Mouse (Mus musculus): Measurements from ENCODE around the gene Nr4a1. TPM values are rescaled to one million over a fixed set of nuclear protein-coding genes. Genes with fewer than 3 reads are reported as not detected.

Gene Nr4a1
- total and polyA plus RNA-seq, 2 experiments from 2014 or later = 8.6 to 56.0 TPM

DNA sequence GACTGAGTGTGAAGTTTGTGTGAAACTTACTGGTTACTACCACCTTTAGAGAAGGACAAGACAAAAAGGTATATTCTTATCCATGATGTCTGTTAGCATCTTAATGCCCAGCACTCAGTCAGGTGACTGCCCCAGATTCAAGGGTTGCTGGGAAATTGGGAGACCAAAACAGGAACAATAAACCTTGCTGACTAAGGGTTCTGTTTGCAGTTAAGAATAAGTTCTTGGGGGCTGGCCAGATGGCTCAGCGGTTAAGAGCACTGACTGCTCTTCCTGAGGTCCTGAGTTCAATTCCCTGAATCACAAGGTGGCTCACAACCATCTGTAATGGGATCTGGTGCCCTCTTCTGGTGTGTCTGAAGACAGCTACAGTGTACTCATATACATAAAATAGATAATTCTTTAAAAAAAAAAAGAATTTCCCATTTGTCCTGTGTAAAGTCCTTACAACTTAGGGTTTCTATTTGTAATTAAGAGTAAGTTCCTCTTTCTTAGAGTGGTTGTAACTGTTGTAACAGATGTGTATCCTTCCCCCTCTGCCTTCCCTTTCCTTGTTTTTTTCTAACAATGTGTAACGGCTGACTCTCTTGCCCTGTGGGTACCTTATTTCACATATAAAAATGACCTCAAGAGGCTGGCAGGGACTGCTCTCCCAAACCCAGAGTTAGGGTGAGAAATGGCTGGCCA lies 63.9 kb downstream of the Nr4a1 start:
- Histone ChIP-seq H3K4me3 (ENCODE audit: low read depth, low read length) (no peak overlapping the region), H3K9me3 (replicated peaks; ENCODE audit: control insufficient read depth, low read length) (no peaks in the 10 kb centered on the region), H3K27me3 (ENCODE audit: control insufficient read depth, insufficient read depth, low read length) (no peaks in the 10 kb centered on the region), H3K36me3 (replicated peaks; ENCODE audit: control insufficient read depth, insufficient read depth, low read length) (no peaks in the 10 kb centered on the region), H3K4me1 (ENCODE audit: control insufficient read depth, insufficient read depth) (peaks cover 17% of the 10 kb centered on the region; the same call in 1 of the 2 replicates), H3K4me2 (ENCODE audit: low read depth, low read length) (no peak overlapping the region), H3K9ac (replicated peaks; ENCODE audit: low read depth, low read length) (no peak overlapping the region), H3K27ac (ENCODE audit: low read depth) (no peak overlapping the region)
- no peak for DNase-seq (ENCODE audit: low spot score)
- no peak for ATAC-seq (ENCODE audit: insufficient read depth, low read depth)
- WGBS = 68% methylated on average over 2 of the region's 2 CpGs
- no peak for TF ChIP-seq CTCF (IDR thresholded peaks at IDR 0.05; ENCODE audit: low read depth)

DNA sequence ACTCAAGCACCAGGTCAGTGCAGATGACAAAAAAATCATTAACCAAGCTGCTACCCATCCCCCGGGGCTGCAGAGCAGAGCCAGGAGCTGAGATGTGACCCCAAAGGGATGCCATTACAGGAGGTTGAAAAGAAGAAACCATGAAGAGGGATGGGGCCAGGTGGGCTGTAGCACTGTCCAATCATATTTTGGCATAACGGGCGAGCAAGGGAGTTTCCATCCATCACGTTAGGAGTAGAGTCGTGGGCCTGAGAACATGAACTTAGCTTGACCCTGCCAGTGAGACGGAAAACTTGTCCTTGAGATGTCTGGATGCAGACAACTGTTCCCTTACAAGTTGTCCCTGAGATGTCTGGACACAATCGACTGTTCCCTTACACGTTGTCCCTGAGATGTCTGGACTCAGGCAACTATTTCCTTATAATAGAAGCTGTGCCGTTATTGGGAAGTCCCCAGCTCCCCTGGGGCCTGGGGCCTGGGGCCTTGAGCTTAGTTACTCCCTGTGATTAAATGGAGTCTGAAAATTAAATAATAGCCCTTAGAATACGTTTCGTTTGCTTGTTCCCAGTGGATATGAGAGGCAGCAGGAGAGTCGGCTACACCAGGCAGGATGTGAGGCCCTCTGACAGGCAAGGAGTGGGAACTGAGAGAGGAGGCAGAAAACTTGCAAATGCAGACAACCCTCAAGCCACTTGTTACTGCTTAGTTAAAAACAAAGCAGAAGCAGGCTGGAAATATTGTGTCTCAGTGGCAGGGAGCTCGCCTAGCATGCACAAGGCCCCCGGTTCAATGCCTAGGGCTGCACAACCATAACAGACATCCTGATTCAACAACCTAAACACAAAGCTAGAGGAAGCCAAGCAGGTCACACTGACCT lies 65.1 kb downstream of the Nr4a1 start:
- no peak for DNase-seq (ENCODE audit: low spot score)
- Histone ChIP-seq H3K4me1 (ENCODE audit: control insufficient read depth, insufficient read depth) (peaks cover 17% of the 10 kb centered on the region; the same call in 1 of the 2 replicates), H3K27ac (ENCODE audit: low read depth) (peak overlapping the region; percentile 70)

DNA sequence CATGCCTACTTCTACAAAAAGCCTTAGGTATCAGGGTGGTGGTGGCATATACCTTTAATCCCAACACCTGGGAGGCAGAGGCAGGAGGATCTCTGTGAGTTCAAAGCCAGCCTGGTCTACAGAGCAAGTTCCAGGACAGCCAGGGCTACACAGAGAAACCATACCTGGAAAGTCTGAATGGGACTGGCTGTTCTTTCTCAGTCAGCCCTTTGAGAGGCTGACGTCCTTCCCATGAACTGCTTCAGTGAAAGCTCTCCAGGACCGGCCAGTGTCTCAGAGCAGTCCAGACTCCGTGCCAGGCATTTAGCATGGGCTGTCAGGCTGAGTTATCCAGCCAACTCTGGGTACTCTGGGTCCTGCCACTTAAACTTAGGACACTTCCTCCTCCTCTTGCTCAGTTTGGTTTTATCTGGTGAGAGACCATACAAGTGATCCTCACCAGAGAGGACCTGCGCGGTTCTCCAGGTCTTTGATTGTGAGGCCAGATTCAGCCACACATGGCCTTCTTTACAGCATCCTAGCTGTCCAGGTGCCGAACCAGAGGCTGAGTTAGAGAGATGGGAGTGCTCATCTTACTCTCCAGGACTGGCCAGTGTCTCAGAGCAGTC lies 66.0 kb downstream of the Nr4a1 start:
- Histone ChIP-seq H3K9ac (replicated peaks; ENCODE audit: low read depth, low read length) (no peak overlapping the region), H3K36me3 (replicated peaks; ENCODE audit: control insufficient read depth, insufficient read depth, low read length) (no peaks in the 10 kb centered on the region), H3K27ac (ENCODE audit: low read depth) (peak overlapping the region; percentile 70), H3K4me2 (ENCODE audit: low read depth, low read length) (no peak overlapping the region), H3K4me3 (ENCODE audit: low read depth, low read length) (no peak overlapping the region), H3K27me3 (ENCODE audit: control insufficient read depth, insufficient read depth, low read length) (no peaks in the 10 kb centered on the region), H3K9me3 (replicated peaks; ENCODE audit: control insufficient read depth, low read length) (no peaks in the 10 kb centered on the region), H3K4me1 (ENCODE audit: control insufficient read depth, insufficient read depth) (peaks cover 17% of the 10 kb centered on the region; the same call in 1 of the 2 replicates)
- DNase-seq (ENCODE audit: low spot score) (no peak), ATAC-seq (ENCODE audit: insufficient read depth, low read depth) (no peak)
- TF ChIP-seq CTCF (IDR thresholded peaks at IDR 0.05; ENCODE audit: low read depth) = no peak
- 59% methylated on average over 6 of the region's 6 CpGs for WGBS

More for the DNA sequence above, 65.1 kb downstream of the Nr4a1 start:
- Histone ChIP-seq H3K27me3 (ENCODE audit: control insufficient read depth, insufficient read depth, low read length) (no peaks in the 10 kb centered on the region), H3K4me2 (ENCODE audit: low read depth, low read length) (no peak overlapping the region), H3K9me3 (replicated peaks; ENCODE audit: control insufficient read depth, low read length) (no peaks in the 10 kb centered on the region), H3K4me3 (ENCODE audit: low read depth, low read length) (no peak overlapping the region), H3K36me3 (replicated peaks; ENCODE audit: control insufficient read depth, insufficient read depth, low read length) (no peaks in the 10 kb centered on the region), H3K9ac (replicated peaks; ENCODE audit: low read depth, low read length) (no peak overlapping the region)
- no peak for ATAC-seq (ENCODE audit: insufficient read depth, low read depth)
- TF ChIP-seq CTCF (IDR thresholded peaks at IDR 0.05; ENCODE audit: low read depth) = no peak
- TF ChIP-seq EP300 (IDR thresholded peaks at IDR 0.05; ENCODE audit: low read depth) = no peak
- WGBS = 55% methylated on average over 14 of the region's 14 CpGs

DNA sequence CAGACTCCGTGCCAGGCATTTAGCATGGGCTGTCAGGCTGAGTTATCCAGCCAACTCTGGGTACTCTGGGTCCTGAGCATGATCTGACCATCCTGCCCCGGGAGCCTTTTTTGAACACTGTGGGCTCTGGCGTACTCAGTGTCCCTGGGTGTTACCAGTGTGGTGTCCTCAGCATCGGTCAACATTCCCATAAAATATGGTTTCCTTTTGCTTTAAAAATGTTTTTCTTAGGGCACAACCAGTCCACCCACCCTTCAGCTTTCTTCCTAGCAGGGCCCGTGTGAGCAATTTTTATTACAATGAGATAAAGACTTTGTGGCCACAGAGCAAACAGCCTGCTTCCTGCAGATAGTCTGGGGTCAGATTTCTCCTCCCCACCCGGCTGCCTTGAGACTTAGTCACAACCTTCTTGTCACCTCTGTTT lies 66.6 kb downstream of the Nr4a1 start:
- ATAC-seq (ENCODE audit: insufficient read depth, low read depth) (peak; percentile 20), DNase-seq (ENCODE audit: low spot score) (no peak)
- WGBS = 48% methylated on average over 6 of the region's 6 CpGs
- H3K27me3 ChIP-seq (ENCODE audit: control insufficient read depth, insufficient read depth, low read length) = no peaks in the 10 kb centered on the region
- TF ChIP-seq EP300 (IDR thresholded peaks at IDR 0.05; ENCODE audit: low read depth) (peak; percentile 86), CTCF (IDR thresholded peaks at IDR 0.05; ENCODE audit: low read depth) (no peak)
- no peak overlapping the region for H3K4me3 ChIP-seq (ENCODE audit: low read depth, low read length)
- no peak overlapping the region for H3K4me2 ChIP-seq (ENCODE audit: low read depth, low read length)
- H3K36me3 ChIP-seq (replicated peaks; ENCODE audit: control insufficient read depth, insufficient read depth, low read length) = no peaks in the 10 kb centered on the region
- peak overlapping the region; percentile 70 for H3K27ac ChIP-seq (ENCODE audit: low read depth)
- no peaks in the 10 kb centered on the region for H3K9me3 ChIP-seq (replicated peaks; ENCODE audit: control insufficient read depth, low read length)
- no peak overlapping the region for H3K9ac ChIP-seq (replicated peaks; ENCODE audit: low read depth, low read length)
- peaks cover 17% of the 10 kb centered on the region; the same call in 1 of the 2 replicates for H3K4me1 ChIP-seq (ENCODE audit: control insufficient read depth, insufficient read depth)

DNA sequence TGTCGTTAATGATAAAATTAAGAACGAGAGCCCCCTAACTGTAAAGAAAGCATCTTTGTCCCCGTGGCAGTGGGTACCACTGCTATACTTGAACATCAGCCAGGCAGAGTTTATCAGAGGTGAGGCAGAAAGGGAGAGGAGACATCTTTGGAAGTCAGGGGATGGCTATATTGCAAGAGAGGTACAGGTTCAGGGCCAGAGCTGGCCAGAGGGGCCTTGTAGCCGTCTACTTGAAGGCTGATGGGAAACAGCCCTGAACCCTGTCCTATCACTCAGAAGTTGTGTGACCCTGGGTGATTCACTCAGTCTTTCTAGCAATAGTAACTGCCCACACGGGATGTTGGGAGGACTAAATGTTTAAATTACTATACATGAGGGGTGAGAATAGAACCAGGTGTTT lies 67.1 kb downstream of the Nr4a1 start:
- 34% methylated on average over 5 of the region's 5 CpGs for WGBS

More for the DNA sequence above, 67.1 kb downstream of the Nr4a1 start:
- H3K27me3 ChIP-seq (ENCODE audit: control insufficient read depth, insufficient read depth, low read length) = no peaks in the 10 kb centered on the region
- no peak for DNase-seq (ENCODE audit: low spot score)
- H3K9ac ChIP-seq (replicated peaks; ENCODE audit: low read depth, low read length) = no peak overlapping the region
- ATAC-seq (ENCODE audit: insufficient read depth, low read depth) = no peak
- H3K9me3 ChIP-seq (replicated peaks; ENCODE audit: control insufficient read depth, low read length) = no peaks in the 10 kb centered on the region
- no peaks in the 10 kb centered on the region for H3K36me3 ChIP-seq (replicated peaks; ENCODE audit: control insufficient read depth, insufficient read depth, low read length)
- peak overlapping the region; percentile 48 for H3K27ac ChIP-seq (ENCODE audit: low read depth)
- no peak overlapping the region for H3K4me2 ChIP-seq (ENCODE audit: low read depth, low read length)
- peaks cover 17% of the 10 kb centered on the region; the same call in 1 of the 2 replicates for H3K4me1 ChIP-seq (ENCODE audit: control insufficient read depth, insufficient read depth)
- TF ChIP-seq EP300 (IDR thresholded peaks at IDR 0.05; ENCODE audit: low read depth) = no peak
- TF ChIP-seq CTCF (IDR thresholded peaks at IDR 0.05; ENCODE audit: low read depth) = no peak
- no peak overlapping the region for H3K4me3 ChIP-seq (ENCODE audit: low read depth, low read length)

Data from heart, postnatal 0 days (tissue).